Mouse (Mus musculus) thymus, postnatal 10 days (tissue): ENCODE results near the gene Hmgn5.

Source experiments
- DNase-seq, 2 experiments: peaks; one replicate each; pipeline ENCODE4 v3.0.0; 2021; ENCODE audit warnings: low spot score in 2 of 2

Hmgn5 gene

DNA sequence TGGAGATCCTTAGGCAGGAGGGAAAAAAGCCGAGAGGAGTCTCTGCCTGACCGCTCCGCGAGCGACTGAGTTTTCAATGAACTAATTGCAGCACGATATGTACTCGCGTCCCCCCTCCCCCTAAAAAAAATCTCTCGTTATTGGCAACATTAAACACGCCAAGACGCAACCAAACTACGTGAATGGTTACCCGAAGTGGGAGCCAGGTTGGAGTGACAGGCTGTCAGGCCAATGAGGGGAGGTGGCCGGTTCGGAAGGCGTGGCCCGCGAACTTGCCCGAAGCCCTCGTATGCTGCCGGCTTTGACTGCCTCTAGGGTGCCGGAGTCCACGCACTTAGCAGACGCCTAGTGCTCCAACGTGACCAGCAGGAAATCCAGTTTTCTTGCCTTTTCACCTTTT, at the start of gene Hmgn5:
TSS of gene Hmgn5 (minus strand) at position 122 of the 400 bp plus-strand sequence.
- DNase-seq = peak; percentile 87 to 90

DNA sequence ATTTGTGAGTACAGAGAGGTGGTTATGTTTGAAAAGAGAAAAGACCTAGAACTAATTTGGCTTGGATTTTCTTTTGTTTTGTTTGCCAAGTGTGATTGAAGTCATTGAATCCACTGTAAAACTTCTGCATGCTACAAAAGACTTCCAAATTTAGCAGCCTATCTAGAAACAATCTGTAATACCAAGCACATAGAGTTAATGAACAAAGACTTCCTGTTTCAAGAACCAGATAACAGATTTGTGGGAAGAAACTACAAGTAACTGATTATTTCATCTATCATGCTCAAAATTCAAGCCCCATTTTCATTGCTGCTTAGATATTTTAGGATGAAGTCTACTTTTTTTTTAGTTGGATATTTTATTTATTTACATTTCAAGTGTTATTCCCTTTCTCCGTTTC, 34.6 kb upstream of the Hmgn5 start:
- no peak for DNase-seq

DNA sequence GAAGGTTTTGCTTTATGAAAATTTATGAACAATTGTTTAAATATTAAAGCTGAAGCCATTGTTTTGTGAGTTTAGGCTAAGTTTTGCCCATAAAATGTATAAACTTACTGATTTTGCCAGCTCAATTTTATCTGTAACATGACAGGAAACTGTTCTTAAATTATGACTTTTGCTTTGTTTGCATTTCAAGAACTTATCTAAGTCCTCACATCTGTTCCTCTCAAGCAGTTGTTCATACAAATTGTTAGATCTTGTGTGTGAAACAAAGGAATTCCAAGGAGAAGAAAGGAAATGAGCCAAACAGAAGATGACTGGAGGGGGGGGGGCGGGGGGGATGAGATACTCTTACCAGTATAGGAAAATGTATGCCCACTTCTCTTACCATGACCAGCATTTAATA, 13.0 kb upstream of the Hmgn5 start:
- no peak for DNase-seq

DNA sequence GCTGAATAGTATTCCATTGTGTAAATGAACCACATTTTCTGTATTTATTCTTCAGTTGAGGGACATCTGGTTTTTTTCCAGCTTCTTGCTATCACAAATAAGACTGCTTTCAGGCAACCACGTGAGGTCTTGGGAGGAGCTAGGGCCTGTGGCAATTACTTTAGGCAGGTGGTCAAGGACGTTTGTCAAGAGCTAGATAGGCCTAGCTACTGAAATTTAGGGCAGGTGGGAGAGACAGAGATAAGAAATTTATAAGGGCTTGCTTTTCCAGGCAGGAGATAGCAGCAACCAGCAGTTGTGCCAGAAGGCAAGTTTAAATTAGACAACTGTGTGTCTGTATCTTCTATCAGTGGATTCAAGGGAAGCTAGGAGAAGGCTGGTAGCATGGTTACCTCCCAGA, 7.7 kb upstream of the Hmgn5 start:
- no peak for DNase-seq

DNA sequence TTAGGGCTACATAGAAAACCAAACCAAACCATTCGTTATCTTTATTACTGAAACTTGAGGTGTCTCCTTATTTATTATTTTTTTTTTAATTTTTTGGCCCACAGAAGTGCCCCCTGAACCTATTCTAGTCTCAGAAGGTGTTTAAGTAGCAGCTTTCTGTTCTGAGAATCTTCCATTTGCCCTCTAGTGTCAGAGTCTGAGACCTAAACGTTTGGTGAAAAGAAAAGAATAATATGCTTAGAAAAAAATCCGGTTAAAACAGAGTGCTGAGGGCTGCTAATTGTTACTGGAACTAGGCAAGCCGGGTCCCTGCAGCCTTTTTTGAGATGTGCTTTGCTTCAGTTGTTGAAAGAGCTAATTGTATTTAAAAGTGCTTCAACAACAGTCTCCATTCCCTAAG, 962 bp upstream of the Hmgn5 start:
- no peak for DNase-seq

DNA sequence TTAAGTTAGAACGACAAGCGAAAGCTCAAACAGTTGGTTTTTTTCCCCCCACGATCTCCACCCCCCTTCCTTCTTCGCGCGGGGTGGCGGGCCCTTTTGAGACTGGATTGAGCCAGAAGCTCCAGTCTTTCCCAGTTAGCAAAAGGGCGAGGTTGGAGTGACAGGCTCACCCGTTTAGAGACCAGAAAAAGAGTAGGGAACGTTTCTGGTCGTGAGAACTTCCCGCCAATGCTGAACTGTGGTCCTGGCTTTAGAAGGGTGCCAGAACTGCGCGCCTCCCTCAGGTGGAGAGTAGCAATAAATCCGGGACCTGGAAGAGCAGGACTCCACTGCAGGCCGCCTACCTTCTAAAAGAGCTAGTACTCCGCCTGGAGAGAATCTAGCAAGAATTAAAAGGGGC, 482 bp upstream of the Hmgn5 start:
- DNase-seq = peak; percentile 20 to 28

DNA sequence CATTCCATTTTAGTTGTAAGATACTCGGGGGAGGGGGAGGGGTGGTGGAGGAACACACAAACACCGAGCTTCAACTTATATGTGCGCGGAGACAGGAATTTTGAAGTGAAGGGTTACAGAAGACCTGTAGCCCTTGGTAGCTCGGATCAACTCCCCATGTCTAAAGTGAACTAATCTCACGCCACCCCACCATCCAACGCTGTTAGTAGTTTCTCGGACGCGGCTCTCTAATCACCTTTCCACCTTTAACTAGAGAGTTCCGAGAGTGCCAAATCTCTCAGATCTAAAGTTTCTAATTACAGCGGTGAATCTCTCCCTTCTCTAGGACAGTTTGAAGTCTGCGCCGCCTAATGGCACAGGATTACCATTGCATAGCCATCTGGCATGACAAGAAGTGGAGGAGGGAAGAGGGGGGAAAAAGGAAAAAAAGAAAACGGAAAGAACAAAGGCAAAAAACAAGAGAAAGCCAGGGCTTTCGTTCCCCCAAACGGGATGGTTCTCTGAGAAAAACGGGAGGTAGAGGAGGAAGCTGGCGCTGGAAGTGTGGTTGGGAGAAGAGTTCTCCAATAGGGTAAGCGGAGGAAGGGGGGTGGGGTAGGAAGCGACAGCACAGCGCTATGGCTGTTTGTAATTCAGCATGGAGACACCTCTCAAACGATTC, 703 bp downstream of the Hmgn5 start:
- DNase-seq = peak; percentile 21 to 34

DNA sequence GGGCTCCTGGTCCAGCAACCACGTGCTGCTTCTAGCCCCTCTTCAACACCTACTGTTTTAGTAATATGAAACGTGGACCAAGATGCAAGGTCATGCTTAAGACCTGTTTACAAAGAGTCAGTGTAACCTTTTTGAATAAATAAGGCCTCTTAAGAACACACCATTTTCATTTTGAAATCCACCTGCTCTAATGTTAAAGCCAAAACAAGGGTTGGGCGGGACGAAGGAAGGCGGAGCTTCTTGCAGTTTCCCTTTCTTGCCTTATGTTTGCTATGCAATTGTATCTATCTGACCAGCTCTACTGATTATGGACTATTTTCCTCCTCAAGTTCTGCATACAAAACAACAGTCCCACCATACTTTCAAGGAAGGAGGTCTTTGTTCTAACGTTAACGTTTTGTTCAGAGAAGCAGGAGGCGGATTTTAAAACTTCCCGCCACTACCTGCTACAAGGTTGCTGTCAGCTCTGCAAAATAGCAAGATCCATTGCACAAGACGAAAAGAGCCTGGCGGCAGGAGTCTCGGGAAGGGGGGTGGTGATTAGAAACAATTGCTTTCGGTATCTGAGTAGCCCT, 1.5 kb downstream of the Hmgn5 start:
- DNase-seq = peak; percentile 5 to 6

DNA sequence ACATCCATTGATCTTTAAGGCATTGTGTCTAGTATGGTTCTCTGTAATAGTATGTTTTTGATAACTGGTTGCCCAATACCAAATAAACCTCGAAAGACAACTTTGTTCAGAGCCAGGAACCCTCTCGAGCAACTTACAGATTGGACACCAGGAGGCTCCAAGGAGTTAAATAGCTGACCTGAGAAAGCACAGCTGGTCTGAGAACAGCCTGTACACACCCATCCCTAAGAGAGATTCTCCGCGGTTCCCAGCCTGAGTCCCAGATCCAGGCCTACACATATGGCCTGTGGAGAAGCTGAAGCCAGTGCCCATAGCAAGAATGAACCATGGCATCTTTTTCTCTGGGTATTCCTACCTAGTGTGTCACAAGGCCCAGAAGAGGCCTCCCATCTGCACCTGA, 11.9 kb downstream of the Hmgn5 start:
- no peak for DNase-seq
